Mouse (Mus musculus) testis, adult 2 months (tissue): ENCODE data around the gene Rnaseh2b. TPM values are rescaled to one million over a fixed set of nuclear protein-coding genes. Genes with fewer than 3 reads are reported as not detected.

Source experiments
- H3K27ac ChIP-seq: fragments of 200-500 bp; 2 replicates; pipeline ENCODE4 v1.5.1; 2012; ENCODE audit warnings: low read depth, low read length; ENCODE audit not compliant: control insufficient read depth, insufficient read depth
- H3K27me3 ChIP-seq: fragments of 200-500 bp; 2 replicates; pipeline ENCODE4 v1.6.1; 2012; ENCODE audit warnings: mild to moderate bottlenecking, low read length, moderate library complexity; ENCODE audit not compliant: control insufficient read depth, insufficient read depth
- H3K36me3 ChIP-seq: fragments of 200-500 bp; 2 replicates; pipeline ENCODE4 v1.6.1; 2012; ENCODE audit warnings: mild to moderate bottlenecking, low read length; ENCODE audit not compliant: control insufficient read depth, insufficient read depth
- H3K4me1 ChIP-seq: fragments of 200-500 bp; 2 replicates; pipeline ENCODE4 v1.6.1; 2012; ENCODE audit warnings: low read length; ENCODE audit not compliant: control insufficient read depth, insufficient read depth
- H3K4me3 ChIP-seq: fragments of 200-500 bp; 2 replicates; pipeline ENCODE4 v1.5.1; 2012; ENCODE audit warnings: low read depth, mild to moderate bottlenecking, low read length, moderate library complexity, mixed read lengths; ENCODE audit not compliant: control insufficient read depth
- CTCF ChIP-seq: fragments of 200-500 bp; IDR thresholded peaks from 2 replicates; pipeline ENCODE4 v1.5.1; 2012; ENCODE audit warnings: low read depth, mild to moderate bottlenecking, inconsistent platforms, low read length, moderate library complexity; ENCODE audit not compliant: control insufficient read depth, insufficient read depth, insufficient replicate concordance
- POLR2A ChIP-seq: fragments of 200-500 bp; IDR thresholded peaks from 2 replicates; pipeline ENCODE4 v1.6.1; 2012; ENCODE audit warnings: low read depth, mild to moderate bottlenecking, inconsistent platforms, low read length, moderate library complexity; ENCODE audit not compliant: control insufficient read depth
- polyA plus RNA-seq: library from polyadenylated mRNA; depleted of rRNA; stranded (reverse); fragments of >200 nt; gene quantifications from 2 replicates; pipeline ENCODE4 v1.2.3, GENCODE M21; 2012

The Rnaseh2b gene
- polyA plus RNA-seq, 1 experiment = 1.4 TPM

DNA sequence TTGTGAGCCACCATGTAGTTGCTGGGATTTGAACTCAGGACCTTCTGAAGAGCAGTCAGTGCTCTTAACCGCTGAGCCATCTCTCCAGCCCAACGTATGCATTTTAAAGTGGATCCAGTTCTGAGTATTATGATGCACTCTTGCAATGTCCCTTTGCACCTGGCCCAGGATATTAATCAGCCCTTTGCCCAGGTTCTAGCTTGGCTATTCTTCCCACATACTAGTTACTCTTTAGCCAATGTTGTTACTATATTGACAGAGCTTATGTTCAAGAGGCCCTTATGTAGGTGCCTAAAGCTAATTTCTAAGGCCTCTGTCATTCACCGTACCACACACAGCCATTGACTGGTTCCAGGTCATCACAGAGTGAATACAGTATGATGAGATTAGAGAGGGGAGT lies 3.7 kb upstream of the Rnaseh2b start:
- TF ChIP-seq CTCF (no peak), POLR2A (no peak)
- Histone ChIP-seq H3K4me3 (no peak overlapping the region), H3K27me3 (no peaks in the 10 kb centered on the region), H3K36me3 (no peaks in the 10 kb centered on the region), H3K4me1 (peaks cover 9% of the 10 kb centered on the region), H3K27ac (no peak overlapping the region)

DNA sequence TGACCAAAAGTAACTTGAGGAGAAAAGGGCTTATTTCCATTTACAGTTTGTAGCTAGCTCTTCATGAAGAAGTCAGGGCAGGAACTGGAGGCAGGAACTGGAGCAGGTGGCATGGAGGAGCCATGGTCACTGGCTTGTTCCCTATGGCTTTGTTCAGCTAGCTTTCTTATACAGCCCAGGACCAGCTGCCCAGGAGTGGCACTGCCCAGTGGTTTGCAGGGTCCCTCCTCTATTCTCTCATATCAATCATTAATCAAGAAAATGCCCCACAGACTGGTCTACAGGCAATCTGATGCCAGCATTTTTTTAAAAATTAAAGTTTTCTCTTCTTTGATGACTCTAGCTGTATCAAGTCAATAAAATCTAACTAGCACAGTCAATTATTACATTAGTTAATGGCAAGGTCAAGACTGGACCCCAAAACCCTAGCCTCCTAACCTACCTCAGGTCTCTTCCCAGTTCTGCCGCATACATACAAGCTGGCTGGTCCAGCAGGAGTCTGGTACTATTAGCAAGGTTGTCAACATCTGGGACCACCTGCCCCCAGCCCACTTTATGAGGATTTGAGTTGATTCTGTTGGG lies 892 bp upstream of the Rnaseh2b start:
- no peak overlapping the region for H3K4me3 ChIP-seq
- H3K4me1 ChIP-seq = peaks cover 9% of the 10 kb centered on the region
- H3K27me3 ChIP-seq = no peaks in the 10 kb centered on the region
- H3K27ac ChIP-seq = no peak overlapping the region
- H3K36me3 ChIP-seq = no peaks in the 10 kb centered on the region
- TF ChIP-seq POLR2A (no peak), CTCF (no peak)

DNA sequence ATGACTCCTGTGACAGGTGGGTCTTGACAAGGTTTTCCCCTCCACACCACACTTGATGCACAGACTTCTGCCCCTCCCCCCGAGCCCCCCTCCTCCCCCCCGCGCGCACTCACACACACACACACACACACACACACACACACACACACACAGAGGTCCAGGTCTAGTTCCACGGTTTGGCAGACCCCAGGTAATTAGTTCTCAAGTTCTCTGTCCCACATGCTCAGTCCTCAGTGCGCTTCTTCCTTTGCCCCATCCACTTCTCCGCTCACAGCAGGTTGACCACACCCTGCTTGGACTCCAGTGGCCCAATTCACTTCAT lies 262 bp upstream of the Rnaseh2b start:
- H3K27ac ChIP-seq = no peak overlapping the region
- peak overlapping the region; percentile 65 for H3K4me3 ChIP-seq
- peaks cover 9% of the 10 kb centered on the region for H3K4me1 ChIP-seq
- TF ChIP-seq CTCF (no peak), POLR2A (no peak)
- H3K36me3 ChIP-seq = no peaks in the 10 kb centered on the region
- no peaks in the 10 kb centered on the region for H3K27me3 ChIP-seq

DNA sequence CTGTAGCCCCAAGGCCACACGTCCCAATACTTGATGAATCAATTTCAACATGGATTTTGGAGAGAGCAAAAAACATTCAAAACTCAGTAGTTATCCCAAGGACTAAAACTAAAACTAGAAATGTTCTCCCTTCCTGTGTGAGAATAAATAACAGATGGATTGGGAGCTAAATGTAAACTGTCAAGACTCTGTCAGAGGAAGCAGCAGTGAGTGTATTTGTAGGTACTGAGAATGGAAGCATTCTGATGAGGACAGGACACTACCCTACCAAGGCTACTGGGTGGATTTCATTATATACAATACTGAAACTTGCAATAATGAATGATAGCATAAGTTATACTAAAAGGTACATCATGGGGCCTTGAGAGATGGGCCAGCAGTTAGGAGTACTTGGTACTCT lies 6.4 kb downstream of the Rnaseh2b start:
- Histone ChIP-seq H3K27ac (no peak overlapping the region), H3K36me3 (no peaks in the 10 kb centered on the region), H3K4me1 (no peaks in the 10 kb centered on the region), H3K27me3 (no peaks in the 10 kb centered on the region), H3K4me3 (no peak overlapping the region)
- no peak for TF ChIP-seq CTCF
- TF ChIP-seq POLR2A = no peak

DNA sequence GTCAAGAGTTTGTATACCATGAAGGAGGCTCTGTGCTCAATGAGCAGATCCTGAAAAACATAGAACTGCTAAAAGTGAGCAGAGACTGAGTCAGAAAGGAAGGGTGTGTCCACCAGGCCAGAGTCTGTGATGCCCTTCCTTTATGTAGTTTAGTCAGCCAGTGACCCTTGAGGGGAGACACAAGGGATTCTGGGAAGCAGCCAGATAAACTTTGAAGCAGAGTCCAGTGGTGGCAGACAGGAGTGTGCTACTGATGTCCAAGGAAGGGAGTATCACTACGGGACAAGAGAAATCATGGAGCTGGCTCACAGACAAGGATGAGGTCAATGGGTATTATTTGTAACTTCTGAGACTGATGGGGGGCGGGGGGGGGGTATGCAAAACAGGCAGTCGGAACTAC lies 7.6 kb downstream of the Rnaseh2b start:
- Histone ChIP-seq H3K27me3 (no peaks in the 10 kb centered on the region), H3K4me1 (no peaks in the 10 kb centered on the region), H3K36me3 (no peaks in the 10 kb centered on the region), H3K27ac (no peak overlapping the region), H3K4me3 (no peak overlapping the region)
- TF ChIP-seq CTCF (no peak), POLR2A (no peak)

DNA sequence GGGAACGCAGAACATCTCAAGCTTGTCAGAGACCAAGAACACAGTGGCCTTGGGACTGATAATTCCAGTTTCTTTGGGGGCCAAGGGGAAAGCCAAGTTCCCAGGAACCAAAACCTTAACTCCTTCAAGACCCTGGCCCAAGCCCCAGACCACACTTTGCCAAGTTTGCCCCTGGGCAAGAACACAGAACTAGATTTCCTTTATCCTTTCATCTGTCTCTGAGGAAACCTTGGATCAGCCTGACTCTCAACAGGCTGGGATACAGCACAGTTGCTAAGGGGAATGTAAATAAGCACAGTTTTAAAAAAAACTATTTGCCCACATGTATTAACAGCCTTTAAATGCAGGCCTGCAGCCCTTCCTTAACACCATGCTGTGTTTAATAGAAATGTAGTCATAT lies 15.2 kb downstream of the Rnaseh2b start:
- Histone ChIP-seq H3K36me3 (no peaks in the 10 kb centered on the region), H3K27me3 (no peaks in the 10 kb centered on the region)
- no peak for TF ChIP-seq CTCF
- TF ChIP-seq POLR2A = no peak

DNA sequence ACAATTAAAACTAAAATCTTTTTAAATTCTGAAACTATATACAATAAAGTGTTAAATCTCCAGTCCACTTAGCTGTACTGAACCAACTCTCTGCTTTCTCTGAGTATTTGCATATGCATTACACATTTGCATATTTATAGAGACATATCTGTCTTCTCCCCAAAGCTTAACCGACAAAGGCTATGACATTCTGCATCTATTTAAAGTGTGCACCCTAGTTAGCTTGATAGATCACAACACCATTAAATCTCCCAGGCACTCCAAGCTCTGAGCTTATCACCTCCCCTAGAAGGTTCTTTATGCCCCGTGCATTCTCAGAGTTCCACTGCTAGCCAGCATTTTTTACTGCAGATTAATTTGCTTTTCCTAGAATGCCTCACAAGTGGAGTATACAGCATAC lies 16.6 kb downstream of the Rnaseh2b start:
- no peak overlapping the region for H3K4me3 ChIP-seq
- TF ChIP-seq POLR2A = no peak
- no peaks in the 10 kb centered on the region for H3K4me1 ChIP-seq
- no peak overlapping the region for H3K27ac ChIP-seq
- H3K36me3 ChIP-seq = no peaks in the 10 kb centered on the region
- H3K27me3 ChIP-seq = no peaks in the 10 kb centered on the region

More for the DNA sequence above, 15.2 kb downstream of the Rnaseh2b start:
- Histone ChIP-seq H3K4me3 (no peak overlapping the region), H3K27ac (peak overlapping the region; percentile 14), H3K4me1 (no peaks in the 10 kb centered on the region)

DNA sequence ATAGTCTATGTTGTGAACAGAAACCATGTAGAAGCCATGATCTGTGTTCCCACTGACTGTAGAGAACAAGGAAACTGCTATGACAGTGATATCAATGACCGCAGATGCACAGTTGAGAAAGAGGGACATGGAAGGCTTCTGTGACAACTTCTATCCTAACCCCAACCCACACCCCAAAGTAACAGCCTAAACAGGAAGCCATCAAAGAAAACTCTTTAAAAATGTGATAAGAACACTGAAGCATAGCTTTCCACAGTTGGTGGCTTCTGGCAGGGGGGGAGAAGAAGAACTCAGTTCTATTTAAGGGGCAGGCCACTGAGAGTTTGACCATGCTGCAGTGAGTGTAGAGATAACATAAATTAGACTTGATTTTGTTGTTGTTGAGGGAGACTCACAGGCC lies 19.3 kb downstream of the Rnaseh2b start:
- no peak overlapping the region for H3K4me3 ChIP-seq
- H3K36me3 ChIP-seq = no peaks in the 10 kb centered on the region
- H3K4me1 ChIP-seq = no peaks in the 10 kb centered on the region
- no peaks in the 10 kb centered on the region for H3K27me3 ChIP-seq
- H3K27ac ChIP-seq = no peak overlapping the region
- no peak for TF ChIP-seq POLR2A
- TF ChIP-seq CTCF = no peak
